Mouse (Mus musculus): ENCODE measurements at regions not wholly inside any gene's neighbourhood (a gene's known extent, or its start where the extent isn't known, plus 50 kb on each side); places are given as distances from the start of the nearest gene placed in this dataset.

- no peak for TF ChIP-seq CTCF (conservative IDR thresholded peaks at IDR 0.05; ENCODE audit: low read length)
- no peak for TF ChIP-seq POU5F1 (IDR thresholded peaks at IDR 0.05; ENCODE audit: borderline replicate concordance, low read length)
- no peak for TF ChIP-seq NANOG (IDR thresholded peaks at IDR 0.05; ENCODE audit: borderline replicate concordance, low read length)
Observed at GRCm38 (mm10) chr9:61055928-61056730, 261.8 kb downstream of the Uaca start.
